Mouse (Mus musculus): ENCODE results near the gene S100g. TPM values are rescaled to one million over a fixed set of nuclear protein-coding genes. Genes with fewer than 3 reads are reported as not detected.

Gene S100g
- not detected in 2 replicates for polyA plus RNA-seq (2012; ENCODE audit: insufficient read depth, low replicate concordance)

DNA sequence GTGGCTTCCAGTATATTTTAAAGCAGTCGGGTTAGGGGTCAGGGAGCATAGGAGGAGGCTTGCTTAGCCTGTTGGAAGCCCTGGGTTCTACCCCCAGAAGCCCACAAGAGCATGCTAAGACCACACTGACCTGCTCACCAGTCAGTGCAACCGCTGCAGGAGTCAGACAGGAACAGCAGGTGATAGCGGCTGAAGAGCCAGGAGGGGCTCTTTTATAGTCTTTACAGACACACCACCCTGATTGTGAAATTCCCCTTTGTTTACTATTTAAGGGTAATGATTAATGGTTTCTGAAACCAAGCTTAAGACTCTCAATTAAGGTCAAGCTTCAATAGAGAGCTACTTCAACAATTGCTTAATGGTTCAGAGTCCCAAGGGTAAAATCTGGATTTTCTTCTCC is at the start of gene S100g:
S100g (minus strand) TSS at position 217 of the 400 bp plus-strand sequence.
- Histone ChIP-seq H3K9me3 (no peaks in the 10 kb centered on the region), H3K4me1 (no peaks in the 10 kb centered on the region), H3K27me3 (replicated peaks) (peaks cover 2% of the 10 kb centered on the region), H3K36me3 (replicated peaks; ENCODE audit: low read length) (peaks cover 12% of the 10 kb centered on the region), H3K4me3 (replicated peaks) (no peak within 1 kb of the TSS)
- TF ChIP-seq FLI1 (IDR thresholded peaks at IDR 0.05; ENCODE audit: low read length): no peak
- no peak for TF ChIP-seq GATA1 (IDR thresholded peaks at IDR 0.05; ENCODE audit: borderline replicate concordance, low read length)

DNA sequence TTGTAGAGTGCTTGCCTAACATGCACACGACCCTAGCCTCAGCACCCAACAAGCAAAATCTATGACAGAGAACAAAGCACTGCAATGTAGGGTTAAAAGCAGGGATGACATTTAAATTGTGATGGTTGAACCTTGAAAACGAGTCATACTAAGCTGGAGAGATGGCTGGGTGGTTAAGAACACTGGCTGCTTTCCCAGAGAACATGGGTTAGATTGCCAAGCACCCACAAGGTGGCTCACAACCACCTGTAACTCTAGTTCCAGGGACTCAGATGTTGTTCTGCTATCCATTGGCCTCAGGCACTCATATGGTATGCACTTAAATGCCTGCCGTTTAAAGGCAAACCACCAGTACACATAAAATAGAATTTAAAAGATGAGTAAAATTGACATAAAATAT is 27.7 kb upstream of the S100g start:
- H3K9me3 ChIP-seq: no peaks in the 10 kb centered on the region
- peaks cover 29% of the 10 kb centered on the region for H3K36me3 ChIP-seq (replicated peaks; ENCODE audit: low read length)
- no peak for TF ChIP-seq GATA1 (IDR thresholded peaks at IDR 0.05; ENCODE audit: borderline replicate concordance, low read length)
- no peak overlapping the region for H3K4me3 ChIP-seq (replicated peaks)
- H3K4me1 ChIP-seq: no peaks in the 10 kb centered on the region
- H3K27me3 ChIP-seq (replicated peaks): peaks cover 6% of the 10 kb centered on the region

DNA sequence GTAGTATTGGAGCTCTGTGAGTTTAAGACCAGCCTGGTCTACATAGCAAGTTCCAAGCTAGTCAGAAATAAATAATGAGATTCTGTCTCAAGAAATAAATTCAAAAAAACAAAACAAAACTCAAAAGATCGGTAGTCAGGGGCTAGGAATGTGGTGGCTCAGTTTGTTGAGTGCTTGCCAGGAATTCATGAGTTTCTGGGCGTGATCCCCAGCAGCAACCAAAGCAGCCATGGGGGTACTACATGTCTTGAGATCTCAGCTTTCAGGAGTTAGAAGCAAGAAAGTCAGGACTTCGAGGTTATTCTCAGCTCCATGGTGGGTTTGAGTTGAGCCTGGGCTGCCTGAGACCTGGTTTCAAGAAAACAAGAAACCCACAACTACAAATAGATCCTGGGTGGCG is 27.0 kb upstream of the S100g start:
- peaks cover 22% of the 10 kb centered on the region for H3K36me3 ChIP-seq (replicated peaks; ENCODE audit: low read length)
- no peaks in the 10 kb centered on the region for H3K9me3 ChIP-seq
- peaks cover 6% of the 10 kb centered on the region for H3K27me3 ChIP-seq (replicated peaks)
- no peak overlapping the region for H3K4me3 ChIP-seq (replicated peaks)
- no peak for TF ChIP-seq GATA1 (IDR thresholded peaks at IDR 0.05; ENCODE audit: borderline replicate concordance, low read length)
- no peak for TF ChIP-seq FLI1 (IDR thresholded peaks at IDR 0.05; ENCODE audit: low read length)
- H3K4me1 ChIP-seq: no peaks in the 10 kb centered on the region

DNA sequence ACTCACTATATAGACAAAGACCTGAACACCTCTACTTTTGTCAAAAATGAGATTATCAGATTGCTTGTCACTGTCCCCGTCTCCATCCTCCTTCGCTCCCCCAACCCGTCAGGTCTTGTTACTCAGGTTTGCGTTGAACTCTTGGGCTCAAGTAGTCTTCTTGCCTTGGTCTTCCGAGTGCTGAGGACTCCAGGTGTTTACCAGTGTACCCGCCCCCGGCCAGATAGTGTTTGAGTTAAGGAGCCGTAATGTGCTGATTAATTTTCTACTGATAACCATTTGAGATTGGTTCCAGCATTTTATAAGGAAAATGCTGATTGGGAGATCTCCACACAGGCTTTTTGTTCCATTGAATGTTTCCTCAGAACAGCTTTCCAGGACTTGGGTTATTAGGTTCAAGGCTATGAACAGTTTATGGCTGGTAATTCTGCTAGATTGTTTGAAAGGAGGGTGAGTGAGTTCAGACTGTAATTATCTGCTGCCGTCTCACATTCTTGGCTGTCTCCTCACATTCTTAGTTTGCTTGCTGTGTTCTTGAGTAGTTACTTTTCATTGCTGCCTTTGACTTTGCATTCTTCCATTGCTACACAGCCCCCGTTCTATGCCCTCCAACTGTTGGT is 22.6 kb upstream of the S100g start:
- no peaks in the 10 kb centered on the region for H3K4me1 ChIP-seq
- peaks cover 22% of the 10 kb centered on the region for H3K36me3 ChIP-seq (replicated peaks; ENCODE audit: low read length)
- TF ChIP-seq GATA1 (IDR thresholded peaks at IDR 0.05; ENCODE audit: borderline replicate concordance, low read length) (no peak), FLI1 (IDR thresholded peaks at IDR 0.05; ENCODE audit: low read length) (no peak)
- H3K4me3 ChIP-seq (replicated peaks): no peak overlapping the region
- H3K27me3 ChIP-seq (replicated peaks): peaks cover 1% of the 10 kb centered on the region
- peaks cover 5% of the 10 kb centered on the region; the same call in 1 of the 2 replicates for H3K9me3 ChIP-seq

DNA sequence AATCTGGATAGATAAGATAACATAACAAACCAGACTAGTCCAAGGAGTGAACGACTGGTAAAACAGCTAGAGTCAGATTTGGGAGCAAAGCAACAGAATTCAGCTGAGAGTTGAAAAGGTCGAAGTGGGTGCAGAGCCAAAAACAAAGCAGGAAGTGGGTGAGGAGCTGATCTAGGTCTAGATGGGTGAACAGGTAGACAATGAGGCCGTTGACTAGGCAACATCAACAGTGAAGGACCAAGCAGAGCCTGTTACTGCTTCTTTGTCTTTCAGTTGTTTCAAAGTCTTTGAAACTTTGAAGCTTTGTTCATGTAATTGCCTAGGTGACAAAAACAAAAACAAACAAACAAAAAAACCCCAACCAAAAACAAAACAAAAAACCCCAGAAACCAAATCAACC is 11.8 kb upstream of the S100g start:
- TF ChIP-seq FLI1 (IDR thresholded peaks at IDR 0.05; ENCODE audit: low read length) (no peak), GATA1 (IDR thresholded peaks at IDR 0.05; ENCODE audit: borderline replicate concordance, low read length) (no peak)
- Histone ChIP-seq H3K36me3 (replicated peaks; ENCODE audit: low read length) (peaks cover 48% of the 10 kb centered on the region), H3K9me3 (no peaks in the 10 kb centered on the region), H3K4me1 (no peaks in the 10 kb centered on the region; the same call in 1 of the 2 replicates), H3K27me3 (replicated peaks) (no peaks in the 10 kb centered on the region), H3K4me3 (replicated peaks) (no peak overlapping the region)

DNA sequence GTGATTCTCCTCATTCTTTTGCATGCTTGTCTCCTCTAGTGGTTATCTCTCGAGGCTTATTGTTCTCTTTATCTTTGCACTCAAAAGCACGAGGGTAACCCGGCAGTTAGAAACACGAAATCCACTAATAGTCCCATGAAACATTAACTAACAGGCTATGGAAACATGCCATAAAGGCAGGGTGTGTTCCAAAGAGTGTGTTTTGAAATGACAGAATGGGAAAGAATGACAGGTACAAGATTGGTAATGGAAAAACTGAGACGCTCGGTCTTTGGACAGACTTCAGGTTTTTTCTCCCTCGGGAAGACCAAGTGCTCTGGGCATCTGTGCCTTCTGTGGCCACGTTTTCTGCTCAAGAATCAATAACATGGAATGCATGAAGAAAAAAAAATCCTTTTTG is 3.1 kb upstream of the S100g start:
- no peak overlapping the region for H3K4me3 ChIP-seq (replicated peaks)
- 0 out of 2 replicates have a peak, but pooled peaks cover 4% of the 10 kb centered on the region for H3K4me1 ChIP-seq
- no peaks in the 10 kb centered on the region for H3K9me3 ChIP-seq
- TF ChIP-seq FLI1 (IDR thresholded peaks at IDR 0.05; ENCODE audit: low read length) (no peak), GATA1 (IDR thresholded peaks at IDR 0.05; ENCODE audit: borderline replicate concordance, low read length) (no peak)
- H3K36me3 ChIP-seq (replicated peaks; ENCODE audit: low read length): no peaks in the 10 kb centered on the region
- H3K27me3 ChIP-seq (replicated peaks): peaks cover 8% of the 10 kb centered on the region

DNA sequence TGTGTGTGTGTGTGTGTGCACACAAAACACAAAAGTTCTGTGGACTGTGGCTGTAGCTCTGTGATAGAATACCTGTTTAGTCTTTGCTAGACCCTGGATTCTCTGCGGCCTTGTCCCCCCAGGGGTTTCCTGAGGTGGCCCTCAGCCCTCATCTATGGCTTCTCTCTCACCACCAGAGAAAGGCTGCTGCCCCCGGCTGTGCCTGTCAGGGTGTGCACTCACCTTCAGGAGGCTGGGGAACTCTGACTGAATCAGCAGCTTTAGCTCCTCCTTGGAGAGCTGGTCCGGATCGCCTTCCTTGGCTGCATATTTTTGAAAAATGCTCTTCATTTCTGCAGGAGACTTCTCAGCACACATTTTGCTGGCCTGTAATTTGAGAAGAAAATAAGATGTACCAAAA is 559 bp downstream of the S100g start:
- TF ChIP-seq FLI1 (IDR thresholded peaks at IDR 0.05; ENCODE audit: low read length) (no peak), GATA1 (IDR thresholded peaks at IDR 0.05; ENCODE audit: borderline replicate concordance, low read length) (no peak)
- no peak overlapping the region for H3K4me3 ChIP-seq (replicated peaks)
- H3K9me3 ChIP-seq: no peaks in the 10 kb centered on the region
- H3K4me1 ChIP-seq: no peaks in the 10 kb centered on the region
- H3K36me3 ChIP-seq (replicated peaks; ENCODE audit: low read length): peaks cover 12% of the 10 kb centered on the region
- no peaks in the 10 kb centered on the region for H3K27me3 ChIP-seq (replicated peaks)

DNA sequence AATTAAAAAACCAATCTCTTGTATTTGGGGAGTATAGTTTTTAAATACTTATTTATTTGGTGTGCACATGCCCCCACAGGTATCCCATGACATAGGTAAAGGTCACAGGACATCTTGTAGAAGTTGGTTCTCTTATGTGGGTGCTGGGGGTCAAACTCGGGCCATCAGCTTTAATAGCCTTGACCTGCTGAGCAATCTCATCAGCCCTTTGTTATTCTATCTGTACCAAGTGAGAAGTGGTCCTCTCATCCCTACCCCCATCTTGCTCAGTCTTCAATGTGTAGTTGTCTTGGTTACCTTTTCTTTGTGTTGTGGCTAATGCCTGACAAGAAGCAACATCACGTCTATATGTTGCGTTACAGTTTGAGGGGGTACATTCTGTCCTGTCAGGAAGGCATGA is 6.5 kb downstream of the S100g start:
- H3K9me3 ChIP-seq: no peaks in the 10 kb centered on the region
- no peak overlapping the region for H3K4me3 ChIP-seq (replicated peaks)
- peaks cover 2% of the 10 kb centered on the region for H3K27me3 ChIP-seq (replicated peaks)
- H3K4me1 ChIP-seq: no peaks in the 10 kb centered on the region
- TF ChIP-seq GATA1 (IDR thresholded peaks at IDR 0.05; ENCODE audit: borderline replicate concordance, low read length): no peak
- no peak for TF ChIP-seq FLI1 (IDR thresholded peaks at IDR 0.05; ENCODE audit: low read length)
- peaks cover 18% of the 10 kb centered on the region for H3K36me3 ChIP-seq (replicated peaks; ENCODE audit: low read length)

DNA sequence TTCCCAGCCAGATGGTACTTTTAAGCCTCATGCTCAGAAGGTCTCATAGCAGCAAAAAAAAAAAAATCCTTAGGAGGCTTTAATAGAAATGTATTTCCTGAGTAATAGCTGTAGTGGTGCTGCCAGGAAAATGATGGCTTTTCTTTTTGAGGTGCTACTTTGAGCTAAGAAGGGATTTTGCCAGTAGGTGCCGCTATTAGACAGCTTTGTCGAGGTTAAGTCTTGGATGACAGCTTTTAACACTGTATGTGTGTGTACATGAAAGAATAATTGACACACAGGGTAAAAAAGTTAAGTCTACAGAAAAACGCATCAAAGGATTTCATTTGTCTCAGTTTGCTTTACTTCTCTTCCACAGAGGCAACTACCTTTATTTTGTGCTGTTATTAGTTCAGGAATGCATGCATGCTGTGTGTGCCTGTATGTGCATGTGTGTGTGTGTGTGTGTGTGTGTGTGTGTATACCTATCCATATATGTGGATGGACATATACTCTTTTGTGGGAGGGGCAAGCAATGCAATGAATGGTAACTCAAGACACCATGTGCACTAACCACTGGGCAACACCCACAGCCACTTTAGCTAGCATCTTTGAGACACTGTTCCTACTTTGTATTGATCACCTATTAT is 14.5 kb downstream of the S100g start:
- Histone ChIP-seq H3K27me3 (replicated peaks) (peaks cover 1% of the 10 kb centered on the region), H3K4me1 (peaks cover 13% of the 10 kb centered on the region; the same call in 1 of the 2 replicates), H3K9me3 (no peaks in the 10 kb centered on the region), H3K4me3 (replicated peaks) (no peak overlapping the region), H3K36me3 (replicated peaks; ENCODE audit: low read length) (peaks cover 13% of the 10 kb centered on the region)
- TF ChIP-seq FLI1 (IDR thresholded peaks at IDR 0.05; ENCODE audit: low read length): no peak
- no peak for TF ChIP-seq GATA1 (IDR thresholded peaks at IDR 0.05; ENCODE audit: borderline replicate concordance, low read length)

DNA sequence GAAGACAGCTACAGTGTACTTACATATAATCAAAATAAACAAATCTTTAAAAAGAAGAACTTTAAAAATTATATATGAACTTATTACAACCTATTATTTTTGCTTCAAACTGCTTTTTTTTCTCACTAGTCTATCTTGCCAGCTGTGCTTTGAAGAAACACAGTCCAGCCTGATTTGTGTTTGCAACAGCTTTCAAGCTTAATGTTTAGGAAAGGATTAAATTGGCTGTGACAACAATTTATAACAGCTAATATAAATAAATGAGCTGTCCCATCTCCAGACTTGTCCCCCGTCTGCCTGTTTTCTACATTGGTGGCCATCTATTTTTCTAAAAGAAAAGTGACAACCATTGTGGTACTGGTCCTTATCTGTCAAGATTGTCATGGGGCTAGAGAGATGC is 22.4 kb downstream of the S100g start:
- no peak for TF ChIP-seq GATA1 (IDR thresholded peaks at IDR 0.05; ENCODE audit: borderline replicate concordance, low read length)
- TF ChIP-seq FLI1 (IDR thresholded peaks at IDR 0.05; ENCODE audit: low read length): no peak
- no peak overlapping the region for H3K4me3 ChIP-seq (replicated peaks)

More for the DNA sequence above, 22.4 kb downstream of the S100g start:
- Histone ChIP-seq H3K36me3 (replicated peaks; ENCODE audit: low read length) (peaks cover 61% of the 10 kb centered on the region), H3K27me3 (replicated peaks) (no peaks in the 10 kb centered on the region), H3K9me3 (no peaks in the 10 kb centered on the region), H3K4me1 (no peaks in the 10 kb centered on the region)

Data from megakaryocyte, embryonic 14.5 days (primary cell).